Mouse (Mus musculus): ENCODE measurements around the gene Fbxo27. TPM values are rescaled to one million over a fixed set of nuclear protein-coding genes. Genes with fewer than 3 reads are reported as not detected.

Fbxo27 gene
- polyA plus RNA-seq, 2 experiments from 2014 or later, result 1.1 to 2.9 TPM

Other genes with a start within 250 kb of the Fbxo27 start
- gene Lrfn1, start 240.9 kb upstream of the Fbxo27 start, polyA plus RNA-seq (2017; shearing (Covaris generic)), result not detected
- not detected for gene Ifnl2, start 182.4 kb upstream of the Fbxo27 start, polyA plus RNA-seq (2017; shearing (Covaris generic))
- gene Ifnl3, start 170.0 kb upstream of the Fbxo27 start, polyA plus RNA-seq (2017; shearing (Covaris generic)), result not detected
- gene Sycn, start 152.0 kb upstream of the Fbxo27 start, polyA plus RNA-seq (2017; shearing (Covaris generic)), result not detected
- gene Nccrp1, start 145.6 kb upstream of the Fbxo27 start, polyA plus RNA-seq (2017; shearing (Covaris generic)), result not detected
- gene Samd4b, start 94.7 kb upstream of the Fbxo27 start, polyA plus RNA-seq (2017; shearing (Covaris generic)), result 1 to 10 TPM; 6.2 to 7.4 TPM
- 1 to 10 TPM; 2.3 to 2.8 TPM for gene Pak4, start 94.7 kb upstream of the Fbxo27 start, polyA plus RNA-seq (2017; shearing (Covaris generic))
- gene Acp7, start 61.5 kb upstream of the Fbxo27 start, polyA plus RNA-seq (2017; shearing (Covaris generic)), result not detected
- gene Fbxo17, start 24.0 kb downstream of the Fbxo27 start, polyA plus RNA-seq (2017; shearing (Covaris generic)), result 10 to 100 TPM in 1 of 2 experiments, 1 to 10 TPM in 1; 8.3 to 10.9 TPM
- 10 to 100 TPM; 71.9 to 75.7 TPM for gene Mrps12, start 49.0 kb downstream of the Fbxo27 start, polyA plus RNA-seq (2017; shearing (Covaris generic))
- gene Sars2, start 49.1 kb downstream of the Fbxo27 start, polyA plus RNA-seq (2017; shearing (Covaris generic)), result 10 to 100 TPM in 1 of 2 experiments, 1 to 10 TPM in 1; 8.9 to 13.0 TPM
- gene Ccer2, start 63.3 kb downstream of the Fbxo27 start, polyA plus RNA-seq (2017; shearing (Covaris generic)), result not detected
- 100 to 1,000 TPM in 1 of 2 experiments, 10 to 100 TPM in 1; 82.3 to 103 TPM for gene Sirt2, start 73.9 kb downstream of the Fbxo27 start, polyA plus RNA-seq (2017; shearing (Covaris generic))
- 10 to 100 TPM; 56.4 to 78.9 TPM for gene Nfkbib, start 74.7 kb downstream of the Fbxo27 start, polyA plus RNA-seq (2017; shearing (Covaris generic))
- 100 to 1,000 TPM; 199 to 272 TPM for gene Rinl, start 96.1 kb downstream of the Fbxo27 start, polyA plus RNA-seq (2017; shearing (Covaris generic))
- gene Hnrnpl, start 115.7 kb downstream of the Fbxo27 start, polyA plus RNA-seq (2017; shearing (Covaris generic)), result 100 to 1,000 TPM; 153 to 344 TPM
- 100 to 1,000 TPM; 192 to 199 TPM for gene Ech1, start 132.4 kb downstream of the Fbxo27 start, polyA plus RNA-seq (2017; shearing (Covaris generic))
- 10 to 100 TPM; 20.1 to 27.2 TPM for gene Lgals4, start 141.0 kb downstream of the Fbxo27 start, polyA plus RNA-seq (2017; shearing (Covaris generic))
- gene Lgals7, start 171.0 kb downstream of the Fbxo27 start, polyA plus RNA-seq (2017; shearing (Covaris generic)), result 1 to 10 TPM; 2.5 to 2.8 TPM
- gene Capn12, start 188.6 kb downstream of the Fbxo27 start, polyA plus RNA-seq (2017; shearing (Covaris generic)), result under 1 TPM in 1 of 2 experiments, not detected in 1; 0.34 TPM